Mouse (Mus musculus) NIH3T3 (cell line): ENCODE measurements around the gene Dtx1.

Source experiments
- DNase-seq: peaks from one replicate; pipeline ENCODE4 v3.0.0-alpha.2; 2012; ENCODE audit warnings: low read depth

The Dtx1 gene

DNA sequence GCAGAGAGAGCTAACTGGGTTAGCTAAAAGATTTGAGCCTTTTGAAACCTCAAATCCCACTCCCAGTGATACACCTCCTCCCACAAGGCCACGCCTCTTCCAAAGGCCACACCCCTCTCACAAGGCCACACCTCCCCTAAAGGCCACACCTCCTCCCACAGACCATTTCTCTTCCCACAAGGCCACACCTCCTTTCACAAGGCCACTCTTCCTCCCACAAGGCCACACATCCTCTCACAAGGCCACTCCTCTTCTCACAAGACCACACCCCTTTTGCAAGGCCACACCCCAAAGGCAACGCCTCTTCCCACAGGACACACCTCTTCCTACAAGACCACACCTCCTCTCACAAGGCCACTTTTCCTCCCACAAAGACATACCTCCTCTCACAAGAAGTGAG lies 34.2 kb downstream of the Dtx1 start:
- DNase-seq: no peak

DNA sequence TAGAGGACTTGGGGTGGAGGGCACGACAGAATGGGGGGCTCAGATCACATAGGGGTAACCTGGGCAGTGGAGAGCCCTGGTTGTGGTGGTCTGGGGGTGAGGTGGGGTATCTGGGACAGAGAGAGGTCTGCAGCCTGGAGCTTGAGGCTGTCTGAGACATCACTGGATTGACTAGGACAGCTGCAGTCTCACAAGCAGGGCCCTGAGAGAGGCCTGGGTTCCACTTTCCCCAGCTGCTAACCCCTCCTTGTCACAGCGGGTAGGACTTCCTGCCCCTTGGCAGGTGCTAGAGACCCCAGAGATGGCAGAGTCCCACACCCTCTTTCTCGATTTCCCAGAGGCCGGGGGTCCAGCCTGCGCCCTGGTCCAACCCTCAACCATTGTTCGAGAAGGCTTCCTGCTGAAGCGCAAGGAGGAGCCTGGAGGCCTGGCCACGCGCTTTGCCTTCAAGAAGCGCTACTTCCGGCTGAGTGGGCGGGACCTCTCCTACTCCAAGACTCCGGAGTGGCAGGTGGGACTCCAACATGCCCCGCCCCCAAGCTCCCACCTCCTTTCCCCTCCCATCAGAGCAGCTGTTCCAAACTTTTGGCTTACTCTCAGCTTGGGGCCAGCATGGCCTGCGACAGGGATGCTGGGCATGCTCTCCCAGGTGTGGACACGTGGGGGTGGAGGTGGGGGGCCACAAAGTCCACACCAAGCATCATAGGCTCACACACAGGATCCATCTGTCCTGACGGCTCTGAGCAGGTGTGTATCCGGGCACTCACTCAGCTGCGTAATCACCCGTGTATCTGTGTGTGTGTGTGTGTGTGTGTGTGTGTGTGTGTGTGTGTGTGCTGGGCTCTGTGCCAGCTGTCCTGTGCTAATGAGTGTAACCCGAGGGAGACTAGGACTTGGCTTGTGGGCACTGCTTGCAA lies 37.2 kb downstream of the Dtx1 start:
- DNase-seq: no peak

DNA sequence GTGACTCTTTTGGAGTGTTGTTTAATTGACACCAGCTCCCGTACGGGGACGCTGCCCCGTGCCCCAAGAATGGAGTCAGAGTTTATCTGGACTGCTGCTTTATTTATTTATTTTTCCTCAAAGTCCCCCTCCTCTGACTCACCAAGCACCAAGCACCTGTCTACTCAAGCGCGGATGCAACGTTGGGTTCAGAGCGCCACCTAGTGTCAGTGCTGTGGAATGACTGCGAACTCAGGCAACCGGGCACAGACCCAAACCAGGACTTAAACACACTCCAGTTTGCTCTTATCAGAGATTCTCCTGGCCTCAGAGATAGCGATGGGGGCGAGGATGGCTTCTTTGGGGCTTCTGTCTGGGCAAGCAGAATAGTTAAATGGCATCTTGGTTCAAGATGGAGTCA lies 38.1 kb downstream of the Dtx1 start:
- peak; percentile 76 for DNase-seq

DNA sequence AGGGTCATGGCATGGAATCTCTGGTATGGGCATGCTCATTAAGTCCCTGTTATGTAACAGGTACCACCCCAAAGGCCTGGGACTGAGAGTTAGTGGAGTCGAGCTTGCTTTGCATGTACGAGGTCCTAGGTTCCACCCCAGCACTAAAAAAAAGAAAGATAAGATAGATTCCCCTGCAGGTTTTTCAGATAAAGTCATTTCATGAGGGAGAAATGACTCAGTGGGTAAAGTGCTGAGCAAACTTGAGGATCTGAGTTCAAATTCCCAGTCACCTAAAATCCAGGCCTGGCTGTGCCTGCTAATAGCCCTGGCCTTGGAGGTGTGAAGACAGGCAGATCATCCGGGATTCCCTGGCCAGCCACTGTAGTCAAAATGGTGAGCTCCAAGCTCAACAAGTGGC lies 39.9 kb downstream of the Dtx1 start:
- no peak for DNase-seq

DNA sequence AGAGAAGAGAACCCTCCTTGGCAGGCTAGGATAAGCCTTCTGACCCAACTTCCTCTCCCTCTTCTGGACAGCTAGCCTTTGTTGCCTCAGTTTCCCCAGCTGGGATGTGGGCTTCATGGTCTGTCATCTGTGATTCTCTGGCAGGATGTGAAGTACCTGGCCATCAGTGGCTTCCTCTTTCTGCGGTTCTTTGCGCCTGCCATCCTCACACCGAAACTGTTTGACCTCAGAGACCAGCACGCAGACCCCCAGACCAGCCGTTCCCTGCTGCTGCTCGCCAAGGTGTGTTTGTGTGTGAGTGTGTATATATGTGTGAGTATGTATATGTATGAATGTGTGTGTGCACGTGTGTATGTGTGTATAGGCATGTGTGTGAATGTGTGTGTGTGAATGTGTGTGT lies 41.6 kb downstream of the Dtx1 start:
- DNase-seq: no peak

DNA sequence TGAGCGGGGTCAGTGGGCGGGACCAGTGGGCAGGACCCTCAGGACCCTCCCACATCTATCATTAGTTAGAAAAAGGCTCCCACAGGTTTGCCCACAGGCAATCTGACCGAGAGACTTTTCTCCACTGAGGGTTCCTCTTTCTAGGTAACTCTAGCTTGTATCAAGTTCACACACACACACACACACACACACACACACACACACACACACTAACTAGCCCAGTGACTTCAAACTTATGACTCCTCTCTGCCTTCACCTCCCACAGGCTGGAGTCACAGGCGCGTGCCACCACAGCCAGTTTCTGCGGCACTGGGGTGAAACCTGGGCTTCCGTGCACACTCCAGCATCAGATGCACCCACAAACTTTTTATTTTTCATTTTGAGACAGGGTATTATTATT lies 43.0 kb downstream of the Dtx1 start:
- DNase-seq: no peak

DNA sequence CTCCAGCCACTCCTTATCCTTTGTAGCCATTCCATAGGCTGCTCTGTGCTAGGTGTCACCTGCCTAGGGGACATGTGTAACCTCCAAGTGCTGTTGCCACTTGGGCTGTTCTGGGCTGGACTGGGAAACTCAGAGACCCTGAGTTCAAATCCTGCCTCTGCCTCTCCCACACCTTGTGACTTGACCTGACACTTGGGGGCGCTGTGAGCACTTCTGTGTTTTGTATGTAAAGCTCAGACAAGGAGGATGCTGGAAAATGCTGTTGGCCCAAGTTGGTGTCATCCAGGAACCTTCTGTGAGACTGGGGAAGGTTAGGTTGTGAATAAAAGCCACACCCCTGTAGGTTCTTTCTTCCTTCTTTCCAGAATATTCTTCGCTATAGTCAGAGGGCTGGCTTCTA lies 46.8 kb downstream of the Dtx1 start:
- no peak for DNase-seq

DNA sequence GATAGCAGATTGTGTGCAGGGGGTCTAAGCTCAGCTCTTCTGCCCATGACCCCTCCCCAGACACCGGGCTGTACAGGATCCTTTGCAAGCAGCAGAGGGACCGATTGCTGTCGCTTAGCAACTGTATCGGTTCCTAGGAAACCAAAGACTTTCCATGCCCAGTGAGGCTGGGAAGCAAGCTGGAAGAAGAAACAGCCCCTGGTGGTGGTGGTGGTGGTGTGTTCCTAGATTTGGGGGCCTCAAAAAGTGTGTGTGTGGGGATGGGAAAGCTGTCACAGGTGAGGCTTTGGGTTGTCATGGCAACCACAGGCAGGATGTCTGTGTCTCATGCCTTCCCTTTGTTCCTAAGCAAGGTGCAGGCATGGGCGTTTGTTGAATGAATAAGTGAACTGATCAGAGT lies 50.9 kb downstream of the Dtx1 start:
- no peak for DNase-seq

DNA sequence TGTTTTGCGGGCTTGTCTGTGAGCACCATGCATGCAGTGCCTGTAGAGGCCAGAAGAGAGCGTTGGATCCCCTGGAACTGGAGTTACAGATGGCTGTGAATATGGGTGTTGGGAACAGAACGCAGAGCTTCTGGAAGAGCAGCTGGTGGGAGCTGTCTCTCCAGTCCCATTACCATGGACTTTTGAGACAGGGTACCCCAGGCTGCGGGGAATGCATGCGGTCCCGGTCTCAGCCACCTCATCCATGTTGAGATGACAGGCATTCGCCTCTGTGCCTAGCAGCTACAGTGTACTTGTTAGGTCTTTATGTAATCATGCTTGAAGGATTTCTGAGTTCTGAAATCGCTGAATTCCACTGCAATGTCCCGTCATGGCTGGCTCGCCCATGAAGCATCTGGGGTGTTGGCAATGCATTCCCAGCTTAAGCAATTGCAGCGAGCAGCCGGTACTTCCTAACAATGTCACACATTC lies 55.4 kb downstream of the Dtx1 start:
- DNase-seq: peak; percentile 20

DNA sequence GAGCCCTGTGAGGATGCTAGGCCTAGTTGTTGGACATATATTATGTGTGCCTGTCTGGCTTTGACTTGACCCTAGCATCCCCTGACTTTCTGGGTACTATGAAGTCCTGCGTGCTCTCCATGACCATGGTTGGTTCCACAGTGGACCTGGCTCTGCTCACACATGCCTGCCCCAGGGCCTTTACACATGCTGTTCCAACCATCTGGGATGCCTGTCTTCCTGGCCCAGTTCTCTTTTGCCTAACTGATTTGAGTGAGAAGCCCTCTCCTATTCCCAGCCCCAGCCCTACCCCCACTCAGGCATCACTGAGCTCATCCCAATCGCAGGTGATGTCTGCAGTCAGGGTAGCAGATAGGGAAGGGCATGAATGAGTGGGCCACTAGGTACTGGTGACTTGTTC lies 57.9 kb downstream of the Dtx1 start:
- no peak for DNase-seq

DNA sequence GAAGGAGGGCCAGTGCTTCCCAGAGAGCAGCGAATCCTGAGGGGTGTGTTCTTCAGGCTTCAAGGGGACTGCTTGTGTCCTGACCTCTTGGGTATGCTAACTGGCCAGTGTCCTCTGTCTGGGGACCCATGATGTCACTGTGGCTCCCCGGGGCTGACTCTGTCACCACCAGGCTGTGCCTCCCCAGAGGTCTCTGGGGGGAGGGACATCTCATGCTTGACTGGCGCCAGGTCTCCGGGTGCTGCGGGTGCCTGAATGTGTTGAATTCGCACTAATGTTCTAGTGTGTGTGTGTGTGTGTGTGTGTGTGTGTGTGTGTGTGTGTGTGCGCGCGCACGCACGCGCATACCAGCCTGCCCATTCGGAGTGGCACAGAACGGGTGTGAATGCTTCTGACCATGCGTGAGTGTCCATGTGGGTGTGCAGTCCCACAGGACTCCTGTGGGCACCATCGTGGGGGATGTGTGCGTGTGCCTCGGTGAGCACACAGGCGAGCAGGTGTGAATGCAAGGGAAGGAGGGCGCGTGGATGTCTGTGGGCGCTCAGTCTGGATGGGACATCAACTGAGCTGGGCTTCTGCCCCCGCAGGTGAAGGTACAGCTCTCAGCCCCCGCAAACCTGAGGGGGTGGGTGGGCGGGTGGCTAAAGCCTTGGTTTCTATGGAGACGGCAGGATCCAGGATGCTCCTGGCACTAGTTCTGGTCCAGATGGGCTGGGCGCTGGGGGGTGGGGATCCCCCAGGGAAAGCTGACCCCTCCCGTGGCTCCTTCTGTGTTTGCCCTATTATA lies 58.6 kb downstream of the Dtx1 start:
- DNase-seq: no peak

DNA sequence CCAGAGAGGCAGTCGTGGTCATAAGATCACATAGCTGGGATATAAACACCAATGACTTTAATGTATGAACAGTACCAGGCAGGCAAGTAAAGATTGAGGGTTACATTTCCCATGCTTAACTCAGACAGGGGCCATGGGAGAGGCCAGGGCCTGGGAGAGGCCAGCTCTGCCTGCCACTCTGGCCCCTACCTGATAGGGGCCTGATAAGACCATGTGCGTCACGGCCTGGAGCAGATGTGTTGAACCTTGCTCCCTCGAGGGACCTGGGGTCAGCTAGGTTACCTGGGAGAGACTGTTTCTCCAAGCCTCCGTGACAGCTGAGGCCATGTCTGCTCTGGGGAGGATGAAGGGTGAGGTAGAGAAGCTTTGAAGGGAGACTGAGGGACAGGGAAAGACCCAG lies 60.5 kb downstream of the Dtx1 start:
- no peak for DNase-seq

DNA sequence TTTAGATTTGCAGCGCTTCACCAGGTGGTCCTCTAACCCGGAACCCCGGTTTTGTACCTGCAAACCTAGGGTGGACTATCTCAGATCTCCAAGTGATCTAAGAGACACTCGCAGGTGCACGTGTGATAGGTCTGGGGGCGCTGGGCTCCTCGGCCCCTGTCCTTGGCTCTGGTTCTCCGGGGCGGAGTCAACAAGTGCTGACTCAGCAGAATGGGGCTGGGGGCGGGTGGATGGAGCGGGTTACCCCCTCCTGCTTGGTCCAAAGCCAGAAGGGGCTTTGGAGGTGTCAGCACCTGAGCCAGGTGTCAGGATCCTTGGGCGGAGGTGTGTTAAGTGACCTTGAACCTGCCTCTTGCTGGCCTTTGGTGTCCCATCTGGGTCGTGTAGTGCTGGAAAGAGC lies 61.8 kb downstream of the Dtx1 start:
- DNase-seq: no peak

DNA sequence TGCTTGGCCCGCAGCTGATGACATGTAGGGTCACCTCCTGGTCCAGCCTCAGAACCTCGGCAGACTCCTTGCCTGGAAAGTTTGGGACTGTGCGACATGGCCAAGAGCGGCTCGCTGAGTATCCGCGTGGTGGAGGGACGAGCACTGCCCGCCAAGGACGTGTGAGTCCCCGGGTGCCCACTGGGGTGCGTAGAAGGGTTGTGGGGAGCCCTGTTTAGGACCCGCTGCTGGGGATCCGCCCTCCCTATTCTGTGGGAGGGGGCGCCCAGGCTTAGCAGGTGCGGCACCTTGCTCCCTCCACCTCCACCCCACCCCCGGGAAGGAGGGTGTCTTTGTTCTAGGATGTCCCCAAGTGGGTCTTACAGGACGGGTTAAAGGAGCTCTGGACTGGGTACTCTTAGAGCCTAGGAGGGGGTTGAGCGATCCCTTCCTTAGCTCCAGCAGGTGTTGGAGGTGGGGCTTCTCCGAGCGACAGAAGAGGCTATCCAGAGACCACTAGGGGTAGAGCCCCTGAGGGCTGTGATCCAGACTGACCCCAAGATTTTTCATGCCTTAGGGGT lies 62.3 kb downstream of the Dtx1 start:
- no peak for DNase-seq

DNA sequence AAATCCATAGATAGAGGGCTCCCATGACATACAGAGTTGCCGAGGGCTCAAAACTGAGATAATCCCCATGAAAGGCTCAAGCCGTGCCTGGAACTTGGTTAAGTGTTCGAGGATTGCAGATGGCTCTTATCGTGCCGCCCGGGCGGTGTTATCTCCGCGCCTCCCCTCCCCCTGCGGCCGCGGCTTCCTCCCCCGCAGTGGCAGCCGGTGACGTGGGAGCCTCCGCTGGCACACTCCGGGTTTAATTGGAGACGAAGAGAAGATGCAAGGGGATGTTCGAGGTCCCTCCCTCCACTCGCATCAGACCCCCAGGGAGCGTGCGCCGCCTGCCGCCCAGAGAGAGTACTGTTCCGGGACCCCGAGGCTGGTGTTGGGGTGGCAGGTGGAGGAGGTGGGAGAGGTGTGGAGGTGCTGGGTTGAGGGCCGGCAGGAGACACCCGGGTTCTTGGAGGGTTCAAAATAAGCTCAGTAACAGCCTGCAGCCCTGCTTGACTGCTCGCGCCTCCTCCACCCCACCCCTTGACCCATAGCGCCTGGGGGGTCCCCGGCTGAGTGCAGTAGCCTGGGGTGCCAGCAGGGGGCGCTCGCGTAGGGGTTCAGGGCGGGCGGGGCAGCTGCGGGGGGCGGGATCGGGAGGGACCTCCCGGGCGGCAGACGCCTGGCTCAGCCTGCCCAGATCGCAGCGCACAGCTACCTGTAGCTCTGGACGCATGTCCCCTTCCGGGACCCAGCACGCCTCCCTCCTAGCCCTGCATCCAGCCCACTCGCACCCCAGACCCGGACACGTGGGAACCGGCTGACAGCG lies 63.0 kb downstream of the Dtx1 start, which contains the start of gene Rasal1:
TSS of gene Rasal1 (plus strand) at position 244 of the 805 bp plus-strand sequence.
- no peak for DNase-seq

DNA sequence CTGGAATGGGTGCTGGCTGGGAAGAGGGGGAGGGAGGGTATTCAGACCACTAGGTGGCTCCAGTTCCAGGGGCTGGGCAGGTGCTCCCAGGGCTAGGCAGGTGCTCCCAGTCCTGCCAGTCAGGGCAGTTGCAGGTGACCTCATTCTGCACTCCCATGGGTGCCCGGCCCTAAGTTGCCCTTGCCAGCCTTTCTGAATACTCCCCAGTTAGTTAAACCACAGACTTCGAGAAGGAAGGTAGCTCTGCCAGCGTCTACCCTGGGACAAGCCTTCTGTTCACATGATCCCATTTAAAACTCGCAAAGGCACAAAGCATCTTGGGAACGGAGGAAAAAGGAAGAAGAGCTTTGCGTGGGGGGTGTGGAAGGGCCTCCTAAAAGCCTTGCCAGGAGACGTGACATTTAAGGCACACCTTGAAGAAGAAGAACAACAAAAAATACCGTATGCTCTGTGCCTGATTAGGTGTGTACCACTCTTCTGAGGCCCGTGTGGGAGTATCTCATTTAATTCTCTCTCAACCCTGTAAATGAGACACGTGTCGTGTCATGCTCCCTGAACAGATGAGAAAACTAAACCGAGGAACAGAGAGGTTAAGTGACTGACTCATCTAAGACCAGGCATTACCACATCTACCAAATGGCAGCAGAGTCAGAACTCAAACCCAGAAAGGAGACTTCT lies 63.8 kb downstream of the Dtx1 start:
- DNase-seq: no peak

DNA sequence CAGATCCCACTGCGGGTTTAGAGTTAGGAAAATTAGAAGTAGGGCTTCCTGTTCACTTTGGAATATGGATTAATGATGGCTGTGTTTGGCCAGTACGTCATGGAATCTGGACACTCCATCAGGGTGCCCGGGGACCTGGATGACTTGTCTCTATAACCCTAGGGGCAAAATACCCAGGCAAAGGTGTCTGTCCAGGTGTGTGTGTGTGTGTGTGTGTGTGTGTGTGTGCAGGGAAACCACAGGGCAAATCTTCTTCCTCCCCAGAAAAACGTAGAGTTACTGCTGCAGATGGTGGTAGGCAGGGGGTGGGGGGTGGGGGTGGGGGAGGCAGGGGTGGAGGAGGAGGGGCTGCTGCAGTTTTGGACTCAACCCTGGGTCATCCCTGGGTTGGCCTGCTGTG lies 64.4 kb downstream of the Dtx1 start:
- DNase-seq: no peak

DNA sequence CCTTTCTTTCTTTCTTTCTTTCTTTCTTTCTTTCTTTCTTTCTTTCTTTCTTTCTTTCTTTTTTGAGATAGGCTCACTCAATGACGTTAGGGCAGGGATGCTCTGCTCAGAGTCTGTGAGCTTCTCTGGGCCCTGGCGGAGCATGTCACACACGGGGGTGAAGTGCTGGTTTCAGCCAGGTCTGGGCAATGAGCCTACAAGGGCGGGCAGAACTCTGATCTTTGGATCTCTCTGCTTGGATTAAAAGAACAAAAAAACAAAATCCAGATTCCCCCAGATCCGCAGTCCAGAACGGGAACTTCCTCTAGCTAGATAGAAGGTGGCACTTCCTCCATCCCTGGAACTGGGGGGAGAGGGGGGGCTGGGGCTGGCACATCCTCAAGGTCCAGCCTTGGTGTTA lies 65.9 kb downstream of the Dtx1 start:
- peak; percentile 17 for DNase-seq

DNA sequence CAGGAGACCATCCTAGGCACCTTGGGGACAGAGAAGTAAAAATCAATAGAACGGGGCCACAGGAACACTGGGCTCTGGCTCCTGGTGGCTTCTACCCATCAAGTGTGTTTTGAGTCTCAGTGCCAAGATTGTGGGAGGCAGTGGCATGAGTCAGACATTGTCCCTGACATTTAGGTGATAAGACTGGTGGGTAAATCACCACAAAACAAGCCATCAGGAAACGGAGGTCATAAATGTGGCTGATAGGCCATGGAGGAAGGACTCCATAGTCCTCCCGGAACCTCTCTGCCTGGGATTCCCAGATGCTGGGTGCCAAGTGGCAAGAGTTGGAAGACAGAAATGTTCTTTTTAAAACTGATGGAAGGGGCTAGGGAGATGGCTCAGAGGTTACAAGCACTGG lies 67.5 kb downstream of the Dtx1 start:
- no peak for DNase-seq

DNA sequence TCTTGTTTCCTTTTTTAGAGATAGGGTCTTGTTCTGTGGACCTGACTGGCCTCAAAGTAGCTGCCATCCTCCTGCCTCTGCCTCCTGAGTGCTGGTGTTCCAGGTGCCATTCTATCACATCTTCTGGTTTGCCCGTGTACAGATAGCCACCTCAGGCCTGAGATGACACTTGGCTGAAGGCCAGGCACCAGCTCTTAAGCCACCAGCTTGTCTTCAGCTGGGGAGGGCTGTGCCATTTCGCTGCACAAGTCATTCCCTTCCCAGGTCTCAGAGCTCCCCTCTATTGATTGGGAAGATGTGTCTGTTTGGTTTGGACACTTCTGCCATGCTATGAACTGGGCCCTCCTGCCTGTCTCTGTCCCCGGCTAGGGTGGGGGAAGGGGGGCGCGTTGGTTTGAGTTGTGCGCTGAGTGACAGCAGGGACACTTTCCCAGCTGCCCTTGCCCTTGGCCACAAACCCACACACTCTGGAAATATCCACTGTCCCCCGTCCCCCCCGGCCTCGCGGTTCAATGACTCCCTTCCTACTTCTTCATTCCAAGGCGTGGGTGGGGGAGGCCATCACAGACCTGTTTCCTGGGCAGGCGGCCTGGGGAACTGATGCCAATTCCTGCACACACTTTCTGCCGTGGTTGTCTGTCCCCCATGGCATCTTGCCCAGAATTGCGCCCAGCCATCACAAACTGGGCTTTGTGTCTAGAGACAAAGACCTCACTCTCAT lies 68.2 kb downstream of the Dtx1 start:
- no peak for DNase-seq

DNA sequence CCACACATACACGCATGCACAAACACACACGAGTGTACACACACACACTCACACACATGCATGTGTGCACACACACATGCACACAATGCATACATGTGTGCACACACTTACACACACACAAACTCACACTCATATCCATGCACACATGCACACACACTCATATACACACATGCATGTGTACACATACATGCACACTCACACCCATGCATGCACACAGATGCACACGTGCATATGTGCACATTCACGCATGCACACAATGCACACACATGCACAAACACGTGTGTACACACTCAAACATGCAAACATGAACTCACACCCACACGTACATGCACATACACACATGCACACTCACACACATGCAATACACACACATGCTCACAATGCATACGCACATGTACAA lies 71.6 kb downstream of the Dtx1 start:
- no peak for DNase-seq
